Mouse (Mus musculus) thymus, adult 2 months (tissue): ENCODE measurements around the gene Rae1.

Experiments
- CTCF ChIP-seq: fragments of 200-500 bp; IDR thresholded peaks from 2 replicates; pipeline ENCODE4 v1.5.1; 2012; ENCODE audit warnings: mild to moderate bottlenecking, control low read depth, low read length, moderate library complexity, borderline replicate concordance; ENCODE audit not compliant: control insufficient read depth, poor library complexity, insufficient read depth; ENCODE audit errors: extremely low read depth
- POLR2A ChIP-seq: fragments of 200-500 bp; IDR thresholded peaks from 2 replicates; pipeline ENCODE4 v1.6.1; 2012; ENCODE audit warnings: mild to moderate bottlenecking, low read length, control low read depth, moderate library complexity; ENCODE audit not compliant: control insufficient read depth, poor library complexity, insufficient read depth; ENCODE audit errors: extremely low read depth

DNA sequence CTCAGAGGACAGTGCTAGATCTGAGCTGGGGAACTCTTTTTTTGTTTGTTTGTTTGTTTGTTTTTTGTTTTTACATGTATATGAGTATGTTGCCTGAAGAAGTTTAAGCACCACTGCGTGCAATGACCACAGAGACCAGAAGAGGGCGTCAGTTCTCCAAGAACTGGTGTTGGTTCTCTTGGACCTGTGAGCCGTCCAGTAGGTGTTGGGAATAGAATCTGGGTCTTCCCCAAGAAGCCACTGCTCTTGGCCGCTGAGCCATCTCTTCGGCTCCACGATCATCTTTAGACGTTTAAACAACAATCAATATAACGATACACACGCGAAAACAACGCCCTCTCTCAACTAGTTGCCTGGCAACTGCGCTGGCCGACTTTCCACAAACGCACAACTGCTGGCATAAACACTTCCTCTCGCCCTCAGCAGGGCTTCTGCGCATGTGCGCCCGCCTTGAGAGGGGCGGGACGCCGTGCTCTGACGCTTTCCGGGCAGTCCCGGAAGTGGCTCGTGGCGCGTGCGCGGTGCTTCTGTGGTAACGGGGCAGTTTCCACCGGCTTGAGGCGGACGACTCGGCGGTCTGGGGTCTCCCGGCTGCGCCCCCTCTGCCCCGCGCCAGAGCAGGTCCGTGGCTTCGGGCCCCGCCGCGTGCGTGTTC lies at the start of gene Rae1:
- TF ChIP-seq CTCF = peak; percentile 67; the same call in 1 of the 2 replicates
- TF ChIP-seq POLR2A = peak; percentile 60
